In genomic region chr5:138641761-138642160, GRCm38 (mm10) we compare ENCODE assay signal across 26 mouse cellular contexts.
"Had no signal": no experiment of that assay in that cellular context is flagged by ENCODE, and none has a peak within 500 bp of the region (broad histone marks: within the 10 kb centered on the region; RNA-seq: fewer than 3 reads in every experiment).

No protein-coding gene starts in this region.

- DNase-seq: gastrocnemius, adult 2 months; gastrocnemius, postnatal 10 days; gastrocnemius, postnatal 25 days; heart, adult 2 months; heart, postnatal 14 days; heart, postnatal 36 days; kidney, adult 18-20 months; kidney, adult 8-10 months; kidney, postnatal 10 days; kidney, postnatal 25 days; kidney, postnatal 4 days; liver, embryonic 13.5 days had no signal

- ATAC-seq: hindbrain, embryonic 16.5 days; inflammation-experienced regulatory T-cells, adult 6 months; intestine, embryonic 15.5 days; intestine, postnatal 0 days had no signal

- H3K27me3 ChIP-seq: heart, embryonic 13.5 days; heart, embryonic 15.5 days; hindbrain, embryonic 12.5 days; intestine, embryonic 15.5 days; limb, embryonic 13.5 days; limb, embryonic 15.5 days; liver, embryonic 13.5 days had no signal

- H3K4me3 ChIP-seq: gastrocnemius, adult 2 months; heart, adult 2 months; heart, embryonic 13.5 days; heart, embryonic 15.5 days; hindbrain, embryonic 10.5 days; hindbrain, embryonic 12.5 days; intestine, embryonic 15.5 days; layer of hippocampus, adult 2 months; left cerebral cortex, adult 2 months; limb, embryonic 13.5 days; limb, embryonic 15.5 days; liver, embryonic 13.5 days had no signal

- H3K9me3 ChIP-seq: heart, embryonic 13.5 days; heart, embryonic 15.5 days; hindbrain, embryonic 10.5 days; hindbrain, embryonic 12.5 days; intestine, embryonic 15.5 days; limb, embryonic 13.5 days; limb, embryonic 15.5 days; liver, embryonic 13.5 days had no signal

- H3K9ac ChIP-seq: heart, embryonic 13.5 days; heart, embryonic 15.5 days; hindbrain, embryonic 12.5 days; hindbrain, embryonic 14.5 days; intestine, embryonic 15.5 days; limb, embryonic 13.5 days; limb, embryonic 15.5 days; liver, embryonic 13.5 days had no signal

- H3K4me2 ChIP-seq: heart, embryonic 11.5 days; heart, embryonic 13.5 days; heart, embryonic 15.5 days; hindbrain, embryonic 12.5 days; hindbrain, embryonic 14.5 days; intestine, embryonic 15.5 days; limb, embryonic 13.5 days; limb, embryonic 15.5 days; liver, embryonic 13.5 days had no signal

- H3K4me1 ChIP-seq: heart, embryonic 13.5 days; heart, embryonic 15.5 days; hindbrain, embryonic 10.5 days; hindbrain, embryonic 12.5 days; intestine, embryonic 15.5 days; limb, embryonic 13.5 days; limb, embryonic 15.5 days; liver, embryonic 13.5 days had no signal

- H3K27ac ChIP-seq: gastrocnemius, adult 2 months; heart, adult 2 months; heart, embryonic 13.5 days; heart, embryonic 15.5 days; hindbrain, embryonic 10.5 days; hindbrain, embryonic 12.5 days; hindbrain, embryonic 14.5 days; intestine, embryonic 15.5 days; layer of hippocampus, adult 2 months; left cerebral cortex, adult 2 months; limb, embryonic 13.5 days; limb, embryonic 15.5 days; liver, embryonic 13.5 days had no signal
